Mouse (Mus musculus) liver, embryonic 14.5 days (tissue): ENCODE data around the gene Mapk8ip3. TPM values are rescaled to one million over a fixed set of nuclear protein-coding genes. Genes with fewer than 3 reads are reported as not detected.

Experiments
- ATAC-seq: fragments of 200-750 bp; cut with Nextera tagmentation; 2 replicates; pipeline ENCODE4 v1.8.0; 2017; ENCODE audit warnings: moderate number of reproducible peaks, mild to moderate bottlenecking, moderate library complexity; ENCODE audit not compliant: insufficient read depth
- DNase-seq, 3 experiments: peaks; one replicate each; pipeline ENCODE4 v3.0.0-alpha.2; 2012 to 2013; ENCODE audit warnings: low read depth in 3 of 3, low spot score in 3 of 3
- H3K27ac ChIP-seq: fragments of 300-500 bp; sonication (generic); 2 replicates; pipeline ENCODE4 v1.5.1; 2014; ENCODE audit warnings: moderate library complexity, mild to moderate bottlenecking, control low read depth, inconsistent platforms
- H3K27me3 ChIP-seq: fragments of 300-500 bp; sonication (generic); 2 replicates; pipeline ENCODE4 v1.6.1; 2014; ENCODE audit warnings: mild to moderate bottlenecking, low read length, moderate library complexity; ENCODE audit not compliant: control insufficient read depth, insufficient read depth
- H3K36me3 ChIP-seq: fragments of 300-500 bp; sonication (generic); replicated peaks from 2 replicates; pipeline ENCODE4 v1.6.1; 2014; ENCODE audit warnings: low read depth; ENCODE audit not compliant: control insufficient read depth, insufficient read depth
- H3K4me1 ChIP-seq, 2 experiments: fragments of 200-500 bp in 1 of 2; fragments of 300-500 bp in 1 of 2; sonication (generic) in 1 of 2; replicated peaks; 2 replicates each; pipeline ENCODE4 v1.6.1; 2012 to 2014; ENCODE audit warnings: antibody characterized with exemption in 1 of 2, inconsistent platforms in 1 of 2, low read length in 1 of 2; ENCODE audit not compliant: control insufficient read depth in 2 of 2, insufficient read depth in 2 of 2
- H3K4me2 ChIP-seq: fragments of 300-500 bp; sonication (generic); 2 replicates; pipeline ENCODE4 v1.6.1; 2014; ENCODE audit warnings: low read depth, mild to moderate bottlenecking, control low read depth, moderate library complexity
- H3K4me3 ChIP-seq, 2 experiments: fragments of 200-500 bp in 1 of 2; fragments of 300-500 bp in 1 of 2; sonication (generic) in 1 of 2; 2 replicates each; pipeline ENCODE4 v1.5.1; 2012 to 2014; ENCODE audit warnings: low read depth in 2 of 2, low read length in 2 of 2, mild to moderate bottlenecking in 2 of 2, control low read depth in 1 of 2, inconsistent platforms in 1 of 2, moderate library complexity in 1 of 2; ENCODE audit not compliant: insufficient read depth in 1 of 2
- H3K9ac ChIP-seq: fragments of 300-500 bp; sonication (generic); replicated peaks from 2 replicates; pipeline ENCODE4 v1.6.1; 2014; ENCODE audit warnings: mild to moderate bottlenecking, control low read depth, moderate library complexity
- H3K9me3 ChIP-seq: fragments of 300-500 bp; sonication (generic); 2 replicates; pipeline ENCODE4 v1.6.1; 2016; ENCODE audit warnings: low read length, mixed read lengths; ENCODE audit not compliant: control insufficient read depth
- CTCF ChIP-seq: IDR thresholded peaks from 2 replicates; pipeline ENCODE4 v1.5.1; 2016; ENCODE audit warnings: antibody characterized with exemption, low read depth, control low read depth
- EP300 ChIP-seq: IDR thresholded peaks from 2 replicates; pipeline ENCODE4 v1.6.1; 2016; ENCODE audit warnings: antibody characterized with exemption, low read depth
- WGBS: fragments of 180-500 bp; shearing (Covaris S2); extraction: QIAGEN DNeasy Blood & Tissue Kit; methylation state at CpG from one replicate; pipeline ENCODE4 v1.1.7; 2014; ENCODE audit not compliant: insufficient replicate concordance; 5-methylcytosine and 5-hydroxymethylcytosine counted together
- polyA plus RNA-seq, 2 experiments: library from polyadenylated mRNA; depleted of rRNA in 1 of 2; stranded (reverse) in 1 of 2; unstranded in 1 of 2; fragments of >200 nt; fragmentation: Nextera tagmentation in 1 of 2; extraction: Ambion mirVana in 1 of 2; gene quantifications; 2 replicates each; pipeline versions ENCODE4 v1.2.1 to v1.2.3; 2012 to 2014

Mapk8ip3 gene
- polyA plus RNA-seq (2012; rRNA removed) (30.6 and 34.3 TPM in 2 replicates), polyA plus RNA-seq (2014; fragmentation: Nextera tagmentation; extraction: Ambion mirVana) (7.2 and 8.0 TPM in 2 replicates)

DNA sequence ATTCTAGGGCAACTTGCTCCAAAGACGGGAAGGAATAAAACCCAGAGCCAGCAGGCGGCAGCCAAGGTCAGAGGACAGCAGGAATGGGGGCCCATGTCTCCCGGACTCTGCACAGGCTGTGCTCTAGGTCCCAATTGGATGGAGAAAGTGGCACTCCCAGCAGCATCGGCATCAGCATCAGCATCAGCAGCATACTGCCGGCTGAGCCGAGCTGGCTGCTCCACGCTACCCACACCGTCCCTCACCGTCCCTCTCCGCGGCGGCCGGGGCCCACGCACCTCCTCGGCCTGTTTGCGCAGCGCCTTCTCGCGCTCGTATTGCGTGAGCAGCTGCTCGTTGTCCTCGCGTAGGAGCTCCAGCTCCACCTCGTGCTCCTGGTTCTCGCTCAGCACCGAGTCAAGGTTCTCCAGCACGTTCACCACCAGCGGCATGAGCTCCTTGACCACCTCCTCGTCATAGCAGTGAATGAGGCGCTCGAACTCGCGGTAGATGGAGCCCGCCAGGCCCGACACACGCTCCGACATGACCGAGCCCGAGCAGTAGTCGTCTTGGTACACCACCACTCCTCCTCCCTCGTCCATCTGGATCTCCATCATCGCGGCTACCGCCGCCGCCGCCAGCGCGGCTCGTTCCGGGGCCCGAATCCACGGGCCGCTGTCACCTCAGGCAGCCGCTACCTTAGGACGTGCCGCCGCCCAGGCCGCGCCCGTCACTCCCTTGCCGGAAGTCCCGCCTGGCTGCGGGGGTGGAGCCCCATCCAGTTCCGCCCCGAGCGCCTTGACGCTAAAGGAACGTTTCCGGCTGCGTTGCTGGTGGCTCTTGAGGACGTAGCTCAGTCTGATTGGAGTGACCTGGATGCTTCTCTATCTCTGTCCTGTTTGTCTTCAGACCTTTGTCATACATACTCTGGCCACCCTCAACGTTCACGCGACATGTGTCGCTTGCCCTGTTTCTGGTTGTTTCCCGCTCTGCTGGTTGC is at the start of gene Mapk8ip3:
Gene Mapk8ip3, minus strand, starts transcription at position 719 of the 979 bp plus-strand sequence.
- Histone ChIP-seq H3K36me3 (peaks cover 10% of the 10 kb centered on the region), H3K9me3 (no peaks in the 10 kb centered on the region), H3K4me2 (peak within 1 kb of the TSS; percentile 95), H3K4me1 (peaks cover 24 to 25% of the 10 kb centered on the region in 2 experiments), H3K9ac (peak within 1 kb of the TSS; percentile 96), H3K27ac (peak within 1 kb of the TSS; percentile 80), H3K27me3 (no peaks in the 10 kb centered on the region), H3K4me3 (peak within 1 kb of the TSS; percentile 68 to 97)
- ATAC-seq (peak; percentile 97), DNase-seq (peak; percentile 88 to 92 (median 89))
- no peak for TF ChIP-seq EP300
- peak; percentile 82 for TF ChIP-seq CTCF
- under 1% methylated on average over 78 of the region's 78 CpGs for WGBS

DNA sequence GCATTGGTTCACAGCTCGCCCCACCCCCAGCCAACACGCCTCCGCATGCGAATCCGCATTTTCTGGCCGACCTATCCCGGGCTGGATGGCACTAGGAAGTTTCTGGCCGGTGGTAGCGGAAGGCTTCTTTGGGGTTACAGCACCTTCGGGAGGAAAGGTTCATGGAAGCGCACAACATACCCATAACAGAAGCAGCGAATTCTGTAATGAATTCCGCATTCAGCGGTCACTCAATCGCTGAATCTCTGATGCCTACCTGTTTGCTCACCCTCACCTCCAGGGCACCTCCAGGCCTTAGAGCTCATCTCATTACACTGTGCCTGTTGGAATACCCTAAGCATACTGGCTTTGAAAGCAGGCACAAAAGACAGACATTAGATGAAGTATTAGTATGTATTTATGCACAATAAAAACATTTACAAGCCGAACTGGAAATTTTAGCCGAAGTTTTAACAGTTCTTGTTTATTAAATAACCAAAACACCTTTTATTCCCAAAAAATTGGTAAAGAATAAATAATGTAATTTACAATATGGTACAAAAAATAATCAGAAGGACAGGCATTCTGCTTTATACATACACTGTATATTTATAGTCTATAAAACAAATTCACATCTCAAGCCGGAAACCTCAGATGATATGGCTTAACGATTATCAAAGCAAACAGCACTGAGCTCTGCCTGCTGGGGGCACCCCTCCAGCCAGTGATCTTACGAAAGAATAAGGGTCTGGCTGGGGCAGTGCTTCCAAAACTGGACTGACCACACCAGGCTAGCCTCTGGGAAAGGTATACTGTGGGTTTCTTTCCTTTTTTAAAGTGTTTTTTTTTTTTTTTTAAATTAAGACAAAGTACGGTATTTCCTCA is 24.3 kb upstream of the Mapk8ip3 start:
- H3K9ac ChIP-seq, result peak overlapping the region; percentile 21
- ATAC-seq (peak; percentile 27), DNase-seq (no peak)
- 10% methylated on average over 21 of the region's 21 CpGs for WGBS
- TF ChIP-seq CTCF, result 0 out of 2 replicates have a peak, but pooled peaks have one; percentile 16
- no peak for TF ChIP-seq EP300
- H3K27me3 ChIP-seq, result no peaks in the 10 kb centered on the region
- H3K4me3 ChIP-seq, result peak overlapping the region; percentile 54 to 61
- H3K27ac ChIP-seq, result no peak overlapping the region
- peak overlapping the region; percentile 67 for H3K4me2 ChIP-seq
- peaks cover 44% of the 10 kb centered on the region for H3K36me3 ChIP-seq
- peaks cover 0 to 6% of the 10 kb centered on the region in 2 experiments; a peak in 3 of 4 replicates for H3K4me1 ChIP-seq
- no peaks in the 10 kb centered on the region for H3K9me3 ChIP-seq

DNA sequence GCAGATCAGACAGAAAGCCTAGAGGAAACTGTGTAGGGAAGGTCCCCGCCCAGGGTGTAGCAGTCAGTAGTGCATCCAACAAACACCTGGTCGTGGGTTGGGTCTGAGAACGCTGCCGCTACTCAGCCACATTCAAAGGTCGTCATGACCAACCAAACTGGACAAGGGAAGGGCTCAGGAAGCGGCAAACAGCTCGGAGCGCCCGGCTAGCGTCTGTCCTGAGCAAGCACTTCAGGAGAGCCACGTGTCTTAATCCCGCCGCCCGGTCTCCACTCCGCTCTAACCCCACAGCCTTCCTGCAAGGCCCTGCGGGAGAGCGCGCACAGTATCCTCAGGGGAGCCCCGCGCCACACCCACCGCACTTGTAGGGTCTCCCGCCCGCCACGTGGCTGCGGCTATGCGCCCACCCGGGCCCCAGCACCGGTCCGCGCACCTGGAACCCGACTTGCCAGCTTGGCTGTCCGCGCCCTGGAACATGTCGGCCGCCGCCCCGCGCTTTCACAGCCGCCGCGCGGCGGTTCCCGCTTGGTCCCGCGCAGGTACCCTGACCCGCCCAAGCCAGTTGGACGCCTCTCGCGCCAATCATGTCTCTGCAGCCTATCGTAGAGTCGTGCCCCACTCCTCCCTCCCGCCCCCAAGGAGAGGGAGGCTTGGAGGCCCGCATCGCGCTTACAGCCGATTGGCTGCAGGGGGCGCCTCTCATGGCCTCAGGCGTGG is 23.5 kb upstream of the Mapk8ip3 start, which contains the start of gene Jpt2:
Gene Jpt2, minus strand, starts transcription at position 555 of the 717 bp plus-strand sequence.
- DNase-seq (peak; percentile 96 to 97 (median 96)), ATAC-seq (peak; percentile 100)
- H3K9ac ChIP-seq, result peak within 1 kb of the TSS; percentile 76
- TF ChIP-seq EP300 (no peak; the same call in 1 of the 2 replicates), CTCF (peak; percentile 86)
- H3K9me3 ChIP-seq, result no peaks in the 10 kb centered on the region
- H3K4me1 ChIP-seq, result peaks cover under 1 to 8% of the 10 kb centered on the region in 2 experiments
- H3K36me3 ChIP-seq, result peaks cover 42% of the 10 kb centered on the region
- peak within 1 kb of the TSS; percentile 26 for H3K27ac ChIP-seq
- H3K4me3 ChIP-seq, result peak within 1 kb of the TSS; percentile 61 to 82
- H3K27me3 ChIP-seq, result no peaks in the 10 kb centered on the region
- WGBS, result under 1% methylated on average over 59 of the region's 59 CpGs
- peak within 1 kb of the TSS; percentile 67 for H3K4me2 ChIP-seq

DNA sequence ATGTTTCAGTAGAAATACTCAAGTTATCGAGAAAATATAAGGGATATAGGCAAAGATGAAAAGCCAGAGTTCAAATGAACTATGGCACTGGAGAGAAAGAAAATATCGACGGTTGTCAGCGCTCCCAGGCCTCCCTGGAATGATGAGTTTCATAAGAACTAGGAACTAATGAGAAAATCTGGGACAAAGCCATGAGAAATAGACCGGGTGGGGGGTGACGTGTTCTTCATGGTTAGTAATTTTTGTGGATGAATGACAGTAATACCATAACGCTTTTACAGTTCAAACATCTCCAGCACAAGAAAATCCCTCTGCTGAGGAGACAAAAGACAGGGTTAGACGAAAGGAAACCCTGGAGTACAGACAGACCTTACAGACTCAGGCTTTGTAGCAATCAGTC is 22.6 kb upstream of the Mapk8ip3 start:
- ATAC-seq, result no peak
- H3K27ac ChIP-seq, result no peak overlapping the region
- TF ChIP-seq CTCF (no peak), EP300 (no peak)
- H3K4me1 ChIP-seq, result peaks cover 6 to 9% of the 10 kb centered on the region in 2 experiments
- no peaks in the 10 kb centered on the region for H3K27me3 ChIP-seq
- WGBS, result 58% methylated on average over 8 of the region's 8 CpGs
- H3K9me3 ChIP-seq, result no peaks in the 10 kb centered on the region
- H3K9ac ChIP-seq, result peak overlapping the region; percentile 76
- H3K4me2 ChIP-seq, result peak overlapping the region; percentile 67
- H3K4me3 ChIP-seq, result peak overlapping the region; percentile 61 to 82
- no peak for DNase-seq
- H3K36me3 ChIP-seq, result peaks cover 42% of the 10 kb centered on the region
